Mouse (Mus musculus) testis, adult 2 months (tissue): ENCODE data around the gene Il6st.

Experiments used
- CTCF ChIP-seq: fragments of 200-500 bp; IDR thresholded peaks from 2 replicates; pipeline ENCODE4 v1.5.1; 2012; ENCODE audit warnings: low read depth, mild to moderate bottlenecking, inconsistent platforms, low read length, moderate library complexity; ENCODE audit not compliant: control insufficient read depth, insufficient read depth, insufficient replicate concordance
- POLR2A ChIP-seq: fragments of 200-500 bp; IDR thresholded peaks from 2 replicates; pipeline ENCODE4 v1.6.1; 2012; ENCODE audit warnings: low read depth, mild to moderate bottlenecking, inconsistent platforms, low read length, moderate library complexity; ENCODE audit not compliant: control insufficient read depth

- TF ChIP-seq CTCF (no peak), POLR2A (no peak)
These were observed 42.9 kb downstream of the Il6st start for GRCm38 (mm10) chr13:112506766-112507165.
